Mouse (Mus musculus): Measurements from ENCODE around the gene Angpt4.

The Angpt4 gene

DNA sequence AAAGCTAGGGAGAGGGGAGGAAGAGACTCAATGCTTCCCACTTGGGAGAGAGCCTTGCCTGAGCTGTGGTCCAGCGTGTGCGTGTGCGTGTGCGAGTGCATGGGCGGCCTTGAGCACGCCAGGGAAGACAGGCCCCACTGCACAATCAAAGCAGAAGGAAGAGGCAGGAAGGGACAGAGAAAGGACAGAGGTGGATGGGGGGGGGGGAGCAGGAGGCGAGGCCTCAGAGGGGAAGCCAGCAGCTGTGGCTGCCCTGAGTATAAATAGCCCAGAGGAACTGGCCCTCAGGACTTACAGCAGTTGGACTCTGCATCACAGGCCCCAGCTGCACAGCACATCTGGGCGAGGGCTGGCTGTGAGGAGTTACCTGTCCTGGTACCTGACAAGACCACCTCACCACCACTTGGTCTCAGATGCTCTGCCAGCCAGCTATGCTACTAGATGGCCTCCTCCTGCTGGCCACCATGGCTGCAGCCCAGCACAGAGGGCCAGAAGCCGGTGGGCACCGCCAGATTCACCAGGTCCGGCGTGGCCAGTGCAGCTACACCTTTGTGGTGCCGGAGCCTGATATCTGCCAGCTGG, at the start of gene Angpt4:
TSS of gene Angpt4 (plus strand) at position 292 of the 582 bp plus-strand sequence.
- DNase-seq (ENCODE audit: low read depth, low spot score) = no peak

- DNase-seq (ENCODE audit: low read depth, low spot score) = peak; percentile 17
These were observed 48.7 kb upstream of the Angpt4 start for GRCm38 (mm10) chr2:151862257-151862810.

DNA sequence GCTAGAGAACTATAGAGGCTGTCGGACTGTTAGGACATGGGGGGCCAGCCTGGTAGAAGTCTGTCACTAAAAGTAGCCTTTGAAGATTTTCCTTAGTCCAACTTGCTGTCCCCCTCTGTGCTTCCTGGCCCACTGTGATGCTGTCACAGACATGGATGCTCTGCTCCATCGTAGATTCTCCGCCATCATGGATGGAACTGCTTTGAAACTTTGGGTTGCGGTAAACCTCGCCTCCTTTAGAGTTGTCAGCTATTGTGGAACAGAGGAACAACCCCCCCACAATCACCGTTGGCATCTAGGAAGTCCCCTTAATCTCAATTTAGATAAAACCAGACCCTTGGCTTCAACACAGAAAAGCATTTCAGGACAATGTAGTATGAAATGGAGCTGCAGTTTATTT, 46.1 kb upstream of the Angpt4 start:
- no peak for DNase-seq (ENCODE audit: low read depth, low spot score)

DNA sequence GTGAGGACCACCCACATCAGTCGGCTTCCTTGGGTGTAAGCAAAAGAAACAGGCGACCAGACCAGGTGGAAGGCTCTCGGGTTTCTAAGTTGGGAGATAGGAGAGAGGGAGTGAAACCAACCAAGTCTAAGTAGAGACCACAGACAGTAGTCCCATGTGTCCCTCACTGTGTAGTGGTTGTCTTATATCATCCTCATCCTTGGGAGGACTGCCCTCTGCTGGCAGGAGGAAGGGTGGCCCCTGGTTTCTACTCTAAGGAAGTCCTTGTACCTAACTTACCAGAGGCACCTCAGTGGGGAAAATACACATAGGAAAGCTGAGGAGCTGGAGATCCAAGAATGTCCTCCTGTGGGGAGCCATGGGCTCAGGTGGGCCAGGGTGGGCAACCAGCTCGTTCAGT, 44.5 kb upstream of the Angpt4 start:
- DNase-seq (ENCODE audit: low read depth, low spot score) = peak; percentile 81

DNA sequence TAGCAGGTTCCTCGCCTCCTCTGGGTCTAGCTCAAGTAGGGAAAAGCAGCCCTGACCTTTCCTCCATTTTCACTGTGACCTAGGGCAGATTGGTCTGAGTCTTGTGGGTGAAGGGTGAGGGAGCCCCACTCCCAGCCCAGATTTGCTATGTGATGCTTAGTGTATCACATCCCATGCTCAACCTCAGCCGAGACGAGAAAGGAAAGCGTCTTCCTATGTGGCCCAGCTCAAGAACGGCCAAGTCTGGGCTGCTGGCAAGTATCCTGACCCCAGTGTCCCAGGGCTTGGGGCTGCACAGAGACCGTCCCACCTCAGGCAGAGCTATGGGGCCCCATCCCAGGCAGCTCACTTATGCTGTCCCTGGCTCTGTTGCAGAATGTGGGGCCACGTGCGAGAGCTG, 42.8 kb upstream of the Angpt4 start:
- DNase-seq (ENCODE audit: low read depth, low spot score) = no peak

DNA sequence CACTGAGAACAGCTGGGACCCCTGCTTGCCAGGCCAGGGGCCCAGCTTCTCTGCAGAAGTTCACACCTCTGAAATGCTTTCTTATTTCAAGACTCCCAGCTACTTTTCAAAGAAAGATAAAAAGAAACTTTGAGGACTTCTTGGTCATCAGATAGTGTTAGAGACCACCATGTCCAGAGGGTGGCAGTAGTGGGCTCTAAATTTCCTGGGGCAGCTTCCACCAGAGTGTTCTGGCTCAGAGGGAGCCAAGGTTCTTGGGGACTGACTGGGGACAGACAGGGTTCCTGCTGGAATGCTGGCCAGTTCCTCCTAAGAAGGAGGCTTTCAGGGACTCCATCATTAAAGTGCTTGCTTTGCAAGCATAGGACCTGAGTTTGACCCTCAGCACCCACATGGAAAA, 36.5 kb upstream of the Angpt4 start:
- DNase-seq (ENCODE audit: low read depth, low spot score) = peak; percentile 54

DNA sequence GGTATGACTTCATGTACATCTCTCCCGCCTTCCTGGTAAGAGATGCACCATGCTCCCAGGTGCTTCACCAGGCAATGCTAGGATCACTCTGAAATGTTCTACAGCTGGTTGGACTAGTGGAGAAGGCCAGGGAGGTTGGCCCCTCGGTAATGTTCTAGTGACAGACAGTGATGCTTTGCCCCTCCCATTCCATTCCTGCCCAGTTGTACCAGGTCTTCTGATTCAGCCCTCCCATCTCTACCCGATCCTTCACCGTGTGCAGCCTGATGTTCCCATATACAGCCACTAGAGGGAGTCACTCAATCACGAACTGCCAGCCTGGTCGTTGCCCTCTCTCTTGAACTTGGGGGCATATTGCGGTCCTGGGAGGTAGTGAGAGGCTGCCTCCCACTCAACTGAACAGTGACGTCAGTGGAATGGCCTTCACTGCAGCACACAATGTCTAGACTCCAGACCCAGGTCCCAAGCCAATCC, 35.0 kb upstream of the Angpt4 start:
- peak; percentile 80 for DNase-seq (ENCODE audit: low read depth, low spot score)

DNA sequence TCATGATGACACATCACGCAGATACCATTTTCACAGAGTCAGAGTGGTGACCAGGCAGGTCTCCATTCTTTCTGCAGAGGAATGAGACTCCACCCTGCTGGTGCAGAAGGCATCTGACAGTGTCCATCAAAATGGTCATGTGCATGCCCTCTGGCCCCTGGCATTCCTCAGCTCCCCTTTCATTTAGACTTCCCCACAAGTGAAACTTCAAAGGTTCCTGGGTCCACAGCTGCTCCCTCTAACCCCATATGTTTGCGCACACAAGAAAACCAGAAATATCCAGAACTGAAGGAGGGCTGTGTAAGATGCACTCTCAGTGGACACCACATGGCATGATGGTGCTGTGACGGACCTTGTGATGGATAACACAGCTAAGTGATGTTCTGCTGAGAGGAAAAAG, 32.4 kb upstream of the Angpt4 start:
- DNase-seq (ENCODE audit: low read depth, low spot score) = no peak

GRCm38 (mm10) chr2:151879760-151880159, 31.2 kb upstream of the Angpt4 start:
- peak; percentile 80 for DNase-seq (ENCODE audit: low read depth, low spot score)

GRCm38 (mm10) chr2:151891031-151891430, 20.0 kb upstream of the Angpt4 start:
- no peak for DNase-seq (ENCODE audit: low read depth, low spot score)

DNA sequence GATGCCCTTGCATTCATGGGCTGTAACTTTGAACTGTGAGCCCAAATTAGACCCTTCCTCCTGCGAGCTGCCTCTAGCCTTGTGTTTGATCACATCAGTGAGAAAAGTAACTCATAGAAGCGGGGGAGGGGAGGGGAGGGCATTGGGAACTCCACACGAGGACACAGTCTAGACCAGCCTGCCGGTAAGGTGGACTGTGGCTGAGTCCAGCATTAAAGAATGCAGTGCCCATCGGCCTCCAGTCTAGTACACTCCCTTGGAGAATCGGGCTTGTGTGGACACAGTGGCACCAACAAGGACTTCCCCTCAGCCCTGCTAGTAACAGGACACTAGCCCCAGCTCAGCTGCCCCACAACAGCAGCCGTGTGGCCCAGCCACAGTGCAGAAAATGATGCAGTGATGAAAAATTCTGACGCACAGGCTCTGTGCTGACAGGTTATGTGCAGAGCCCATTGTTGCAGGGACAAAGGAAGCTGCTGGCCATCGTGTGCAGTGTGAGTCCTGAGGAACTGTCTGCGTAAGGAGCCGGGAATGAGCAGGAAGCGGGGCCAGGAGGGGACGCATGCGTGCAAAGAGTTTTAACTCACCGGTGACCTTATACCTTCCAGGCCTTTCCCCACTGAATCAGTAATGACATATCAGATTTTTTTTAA, 17.8 kb upstream of the Angpt4 start:
- DNase-seq (ENCODE audit: low read depth, low spot score) = no peak

DNA sequence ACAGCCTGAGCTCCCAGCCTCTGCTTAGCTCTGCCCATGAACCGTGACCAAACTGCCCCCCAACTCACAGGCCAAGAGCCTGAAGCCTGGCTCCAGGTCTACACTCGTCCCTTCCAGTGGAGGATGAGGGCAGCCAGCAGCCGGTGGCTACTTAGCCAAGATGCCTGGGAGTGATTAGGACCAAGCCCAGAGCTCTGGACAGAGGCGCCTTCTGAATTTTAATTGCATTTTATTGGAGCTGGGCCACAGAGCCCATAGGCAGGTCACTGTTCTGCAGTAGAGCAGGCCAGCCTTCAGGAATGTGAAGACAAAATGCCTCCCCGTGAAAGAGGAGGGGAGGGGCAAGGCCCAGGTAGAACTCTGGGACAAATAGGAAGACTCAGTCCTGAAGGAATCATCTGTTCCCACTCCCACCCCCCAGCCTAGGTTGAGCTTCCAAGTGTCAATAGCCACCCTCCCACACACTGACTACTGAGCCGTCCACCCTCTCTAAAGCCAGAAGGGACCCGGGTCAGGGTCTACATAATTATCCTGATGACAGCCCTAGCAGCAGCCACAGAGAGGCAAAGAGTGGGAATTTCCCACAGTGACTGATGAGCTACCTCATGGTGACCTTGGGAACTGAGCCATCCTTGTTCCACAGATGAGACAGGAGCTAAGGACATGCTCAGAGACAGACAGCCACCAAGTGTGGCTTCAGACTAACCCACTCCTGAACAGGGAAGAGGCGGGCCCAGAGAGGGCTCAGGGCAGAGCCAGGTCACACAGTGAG, 16.6 kb upstream of the Angpt4 start:
- no peak for DNase-seq (ENCODE audit: low read depth, low spot score)

- DNase-seq (ENCODE audit: low read depth, low spot score) = no peak
These were observed 15.1 kb upstream of the Angpt4 start for GRCm38 (mm10) chr2:151895911-151896310.

- no peak for DNase-seq (ENCODE audit: low read depth, low spot score)
These were observed 12.9 kb upstream of the Angpt4 start for GRCm38 (mm10) chr2:151898106-151898505.

GRCm38 (mm10) chr2:151900845-151901244, 10.2 kb upstream of the Angpt4 start:
- no peak for DNase-seq (ENCODE audit: low read depth, low spot score)

DNA sequence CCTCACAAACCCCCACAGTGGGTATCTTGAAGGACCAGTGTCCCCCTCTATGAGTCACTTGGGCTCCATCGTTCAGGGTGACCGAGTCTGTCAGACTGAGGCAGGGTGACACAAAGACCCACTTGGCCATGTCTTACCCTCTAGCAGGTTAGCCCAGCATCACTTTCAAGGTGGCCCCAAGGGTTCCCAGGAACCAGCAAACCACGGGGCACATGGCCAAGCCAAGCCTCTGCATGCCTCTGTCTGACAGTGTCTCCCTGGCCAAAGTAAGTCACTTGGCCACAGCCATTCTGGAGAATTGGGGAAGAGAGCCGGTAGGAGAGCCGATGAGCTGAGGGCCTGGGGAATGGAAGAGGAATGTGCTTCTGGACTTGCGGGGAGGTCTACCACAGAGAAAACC, 7.7 kb upstream of the Angpt4 start:
- DNase-seq (ENCODE audit: low read depth, low spot score) = no peak

DNA sequence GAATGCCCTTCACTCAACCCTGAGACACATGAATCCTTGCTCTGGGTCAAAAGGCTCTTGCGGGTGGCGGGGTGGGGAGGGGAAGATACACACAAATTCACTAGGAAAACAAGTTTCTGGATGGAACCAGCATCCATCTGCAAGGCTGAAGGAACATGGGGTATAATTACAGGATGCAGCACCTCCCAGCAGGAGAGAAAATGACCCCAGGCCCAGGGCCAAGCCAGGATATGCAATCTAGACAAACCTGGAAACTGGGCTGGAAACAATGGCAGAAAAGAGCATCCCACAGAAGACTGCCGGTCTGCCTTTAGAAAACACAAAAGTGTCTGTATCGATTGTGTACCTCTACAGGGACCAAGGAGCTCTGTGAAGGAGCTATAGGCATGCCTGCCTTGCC, 7.1 kb upstream of the Angpt4 start:
- DNase-seq (ENCODE audit: low read depth, low spot score) = no peak

GRCm38 (mm10) chr2:151904636-151905035, 6.4 kb upstream of the Angpt4 start:
- no peak for DNase-seq (ENCODE audit: low read depth, low spot score)

DNA sequence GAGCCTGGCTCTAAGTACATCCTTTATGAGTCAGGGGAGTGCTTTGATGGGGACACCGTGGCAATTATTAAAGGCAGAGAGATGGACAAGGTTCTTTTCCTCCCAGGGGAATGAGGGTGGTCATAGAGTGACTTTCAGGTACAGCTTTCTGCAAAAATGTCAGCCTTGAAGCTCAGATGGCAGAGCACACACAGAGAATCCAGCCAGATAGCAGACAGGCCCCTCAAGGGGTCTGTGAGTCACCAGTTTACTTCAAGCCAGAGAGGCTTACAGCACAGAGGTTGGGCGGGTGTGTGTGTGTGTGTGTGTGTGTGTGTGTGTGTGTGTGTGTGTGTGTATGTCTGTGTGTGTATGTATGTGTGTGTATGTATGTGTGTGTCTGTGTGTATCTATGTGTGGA, 4.0 kb upstream of the Angpt4 start:
- no peak for DNase-seq (ENCODE audit: low read depth, low spot score)

DNA sequence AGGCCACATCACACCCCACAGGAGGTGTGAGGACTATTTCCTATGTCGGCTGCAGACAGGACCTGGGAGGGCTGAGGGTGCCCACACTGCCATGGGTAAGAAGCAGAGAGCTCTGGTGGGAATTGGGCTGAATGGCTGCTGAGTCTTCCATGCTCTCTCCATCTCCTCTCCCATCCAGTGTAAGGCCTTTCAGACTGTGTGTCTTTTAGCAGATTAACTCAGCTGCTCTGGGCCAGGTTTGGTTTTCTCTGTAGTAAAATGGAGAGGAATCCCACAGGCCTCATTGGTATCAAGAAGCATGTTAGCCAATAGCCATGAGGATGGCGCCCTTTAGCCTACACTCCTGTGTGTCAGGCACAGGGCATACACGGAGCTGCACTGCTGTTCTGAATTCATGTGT, 1.6 kb upstream of the Angpt4 start:
- no peak for DNase-seq (ENCODE audit: low read depth, low spot score)

- DNase-seq (ENCODE audit: low read depth, low spot score) = no peak
These were observed 512 bp upstream of the Angpt4 start for GRCm38 (mm10) chr2:151910498-151910897.

- no peak for DNase-seq (ENCODE audit: low read depth, low spot score)
These were observed 741 bp downstream of the Angpt4 start for GRCm38 (mm10) chr2:151911751-151912150.

GRCm38 (mm10) chr2:151914120-151914519, 3.1 kb downstream of the Angpt4 start:
- DNase-seq (ENCODE audit: low read depth, low spot score) = no peak
